Mouse (Mus musculus): ENCODE data around the gene Mcm3.
"Not testable (repeated sequence)": the region's sequence is repeated elsewhere in the genome, so short reads cannot be mapped to it uniquely, and the experiment has no call there.

Mcm3 gene

DNA sequence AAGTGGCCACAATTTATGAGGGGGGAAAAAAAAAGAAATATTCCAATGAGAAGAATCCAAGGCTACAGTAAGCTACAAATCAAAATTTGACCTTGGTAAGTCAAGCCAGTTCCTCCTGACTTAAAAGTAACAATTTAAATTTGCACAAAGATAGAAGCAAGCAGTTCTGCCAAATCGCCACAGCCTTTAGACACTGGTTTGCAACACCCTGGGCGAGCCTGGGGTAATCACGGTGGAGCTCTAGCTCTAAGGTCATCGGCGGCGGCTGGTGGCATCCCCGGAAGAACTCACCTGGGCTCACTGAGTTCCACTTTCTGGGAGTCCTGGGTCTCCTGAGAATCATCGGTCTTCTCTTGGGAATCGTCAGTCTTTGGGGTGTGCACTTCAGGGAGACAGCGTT lies 15.6 kb downstream of the Mcm3 start:
- DNase-seq (ENCODE audit: low read depth, low spot score): no peak

DNA sequence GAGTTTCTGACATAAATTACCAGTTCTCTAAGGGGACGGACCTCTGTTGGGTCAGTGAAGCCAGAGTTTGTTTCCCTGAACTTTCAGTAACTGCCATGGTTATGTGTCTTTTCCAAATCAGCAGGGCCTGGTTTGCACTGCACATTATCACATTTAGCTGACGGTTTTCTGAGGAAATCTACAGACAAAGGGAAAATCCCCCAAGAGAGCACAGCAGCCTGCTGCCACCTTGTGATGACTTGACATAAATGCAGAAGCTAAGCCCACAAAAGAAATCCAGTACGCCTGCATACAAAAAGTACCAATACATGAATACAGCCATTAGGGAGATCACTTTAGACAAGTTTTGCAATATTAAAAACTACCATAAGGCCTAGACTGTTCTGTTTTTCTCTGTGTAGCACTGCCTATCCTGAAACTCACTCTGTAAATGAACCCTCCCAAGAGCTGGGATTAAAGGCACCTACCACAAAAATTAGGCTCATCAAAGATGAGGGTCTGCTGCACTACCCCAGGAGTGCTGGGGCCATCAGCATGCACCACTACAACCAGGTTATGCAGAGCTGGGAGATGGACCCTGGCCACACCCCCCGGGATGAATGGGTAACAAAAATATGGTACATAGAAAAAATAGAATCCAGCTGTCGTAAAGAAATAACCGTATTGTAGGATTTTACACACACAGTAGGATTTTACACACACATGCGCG lies 18.3 kb downstream of the Mcm3 start:
- no peak for DNase-seq (ENCODE audit: low read depth, low spot score)

DNA sequence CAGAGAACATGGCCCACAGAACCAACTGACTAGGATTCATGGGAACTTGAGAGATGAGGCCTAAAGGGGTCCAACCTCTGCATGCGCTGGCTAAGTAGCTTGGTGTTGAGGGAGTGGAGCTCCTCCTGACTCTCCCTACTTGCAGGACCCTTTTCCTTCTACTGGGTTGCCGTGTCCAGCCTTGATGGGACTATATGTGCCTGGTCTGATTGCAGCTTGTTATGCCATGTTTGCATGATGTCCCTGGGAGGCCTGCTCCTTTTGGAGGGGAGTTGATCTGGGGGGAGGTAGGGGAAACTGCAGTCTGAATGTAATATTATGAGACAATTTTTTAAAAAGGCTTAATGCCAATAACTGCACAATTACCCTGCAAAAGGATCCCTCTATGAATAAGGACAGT lies 18.8 kb downstream of the Mcm3 start:
- no peak for DNase-seq (ENCODE audit: low read depth, low spot score)

DNA sequence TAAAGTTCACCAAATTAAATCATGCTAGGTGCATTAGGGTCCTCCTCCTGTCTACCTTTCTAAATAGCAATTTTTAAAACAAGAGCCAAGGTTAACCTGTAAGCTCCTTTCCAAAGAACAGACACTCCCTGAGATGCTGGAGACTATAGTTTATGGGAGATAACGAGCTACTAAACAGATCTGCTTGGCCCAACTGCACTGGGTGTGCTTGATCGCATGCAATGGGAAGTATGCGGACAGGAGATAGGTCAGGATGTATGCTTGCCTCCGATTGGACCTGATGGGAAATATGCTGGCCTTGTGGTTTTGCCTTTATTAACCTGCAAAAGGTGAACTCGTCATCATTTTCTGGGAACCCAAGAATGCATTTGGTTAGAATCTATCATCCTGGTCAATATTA lies 24.9 kb downstream of the Mcm3 start:
- DNase-seq (ENCODE audit: low read depth, low spot score): no peak

DNA sequence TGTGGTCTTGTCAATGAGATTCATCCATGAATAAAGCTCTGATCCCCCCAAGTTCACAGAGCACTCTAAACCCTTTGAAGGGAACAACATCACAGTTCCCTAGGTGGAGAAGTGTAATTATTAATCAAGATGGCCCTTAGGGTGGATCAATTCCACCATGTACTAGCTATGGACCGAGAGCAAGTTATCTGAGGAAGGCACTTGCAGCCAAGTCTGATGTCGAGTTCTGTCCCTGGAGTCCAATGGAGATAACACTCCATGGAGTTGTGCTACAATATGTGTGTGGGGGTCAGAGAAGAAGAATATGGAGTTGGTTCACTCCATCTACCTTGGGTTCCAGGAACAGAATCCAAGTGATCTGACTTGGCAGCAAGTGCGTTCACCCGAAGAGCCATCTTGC lies 25.4 kb downstream of the Mcm3 start:
- DNase-seq (ENCODE audit: low read depth, low spot score): no peak

DNA sequence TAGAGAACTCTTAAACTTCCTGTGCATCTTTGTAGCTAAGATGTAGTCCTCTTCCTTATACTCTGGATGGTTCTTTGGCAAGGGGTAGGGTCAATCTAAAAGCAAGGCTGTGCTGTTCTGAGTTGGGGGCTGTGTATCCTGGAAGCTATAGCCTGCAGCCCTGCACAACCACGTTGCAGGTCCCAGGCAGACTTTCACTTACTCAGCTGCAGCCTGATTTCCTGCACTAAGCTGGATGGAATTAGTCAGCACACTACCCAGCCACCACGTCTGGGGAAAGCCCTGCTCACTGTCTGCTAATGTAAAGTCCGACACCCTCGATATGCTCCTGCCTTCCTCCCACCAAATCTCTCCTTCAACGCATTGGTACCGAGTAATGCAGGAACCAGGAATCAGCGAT lies 28.7 kb downstream of the Mcm3 start:
- DNase-seq (ENCODE audit: low read depth, low spot score): no peak

DNA sequence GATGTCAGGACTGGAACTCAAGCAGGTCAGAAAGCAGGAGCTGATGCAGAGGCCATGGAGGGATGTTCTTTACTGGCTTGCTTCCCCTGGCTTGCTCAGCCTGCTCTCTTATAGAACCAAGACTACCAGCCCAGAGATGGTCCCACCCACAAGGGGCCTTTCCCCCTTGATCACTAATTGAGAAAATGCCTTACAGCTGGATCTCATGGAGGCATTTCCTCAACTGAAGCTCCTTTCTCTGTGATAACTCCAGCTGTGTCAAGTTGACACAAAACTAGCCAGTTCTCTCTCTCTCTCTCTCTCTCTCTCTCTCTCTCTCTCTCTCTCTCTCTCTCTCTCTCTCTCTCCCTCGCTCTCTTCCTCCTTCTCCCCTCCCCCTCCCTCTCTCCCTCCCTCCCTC lies 29.6 kb downstream of the Mcm3 start, which contains the start of gene Il17f:
Gene Il17f, minus strand, starts transcription at position 101 of the 400 bp plus-strand sequence.
- DNase-seq (ENCODE audit: low read depth, low spot score): not testable (repeated sequence)

DNA sequence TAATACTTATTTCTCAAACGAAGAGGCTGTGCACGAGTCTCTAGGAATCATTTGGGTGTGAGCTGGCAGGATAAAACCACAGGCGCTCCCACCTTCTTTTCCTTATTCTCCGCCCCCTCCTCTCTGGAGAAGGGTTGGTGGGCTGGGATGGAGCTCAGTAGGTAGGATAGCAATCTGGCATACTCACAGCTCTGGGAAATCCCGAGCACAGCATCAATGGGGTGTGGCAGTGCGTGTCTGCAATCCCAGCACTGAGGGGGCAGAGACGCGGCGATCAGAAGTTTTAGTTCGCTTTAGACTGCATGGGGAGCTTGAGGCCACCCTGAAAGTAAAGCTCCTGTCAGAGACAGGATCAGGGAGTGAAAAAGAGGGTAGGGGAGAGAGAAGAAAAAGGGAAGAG lies 31.7 kb downstream of the Mcm3 start:
- no peak for DNase-seq (ENCODE audit: low read depth, low spot score)

DNA sequence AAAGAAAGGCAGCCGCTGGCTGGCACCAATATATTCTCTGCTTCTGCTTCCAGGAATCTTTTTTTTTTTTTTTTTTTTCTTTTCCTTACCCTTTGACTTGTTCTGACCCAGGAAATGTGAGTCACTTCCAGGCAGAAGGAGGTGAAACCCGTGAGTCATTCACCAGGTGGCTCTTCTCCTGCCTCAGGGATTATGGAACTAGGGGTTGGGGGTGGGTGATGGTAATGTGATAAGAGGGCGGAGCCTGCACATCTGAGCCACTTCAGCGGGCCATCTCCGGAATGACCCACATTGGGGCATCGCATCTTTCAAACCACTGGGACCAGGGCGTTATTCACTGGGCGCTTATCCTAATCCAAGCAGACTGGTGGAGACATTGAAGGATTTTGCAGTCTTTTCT lies 33.1 kb downstream of the Mcm3 start:
- no peak for DNase-seq (ENCODE audit: low read depth, low spot score)

DNA sequence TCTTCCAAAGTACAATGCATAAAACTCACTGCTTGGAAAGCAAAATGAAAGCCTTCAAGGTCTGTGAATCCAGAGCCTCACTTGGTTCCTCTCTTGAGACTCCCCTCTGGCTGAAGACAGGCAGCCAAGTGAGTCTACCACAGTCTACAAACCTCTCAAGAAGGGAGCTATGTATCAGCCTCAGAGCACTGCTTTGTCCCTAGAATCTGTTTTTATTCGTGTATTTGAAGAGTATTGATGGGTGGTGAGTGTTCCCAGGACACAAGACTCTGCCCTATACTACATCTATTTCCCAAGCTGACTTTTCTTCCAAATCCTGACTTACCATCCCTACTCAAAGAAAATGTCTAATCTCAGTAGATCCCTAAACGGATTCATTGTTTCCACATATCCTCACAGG lies 41.7 kb downstream of the Mcm3 start:
- DNase-seq (ENCODE audit: low read depth, low spot score): no peak

DNA sequence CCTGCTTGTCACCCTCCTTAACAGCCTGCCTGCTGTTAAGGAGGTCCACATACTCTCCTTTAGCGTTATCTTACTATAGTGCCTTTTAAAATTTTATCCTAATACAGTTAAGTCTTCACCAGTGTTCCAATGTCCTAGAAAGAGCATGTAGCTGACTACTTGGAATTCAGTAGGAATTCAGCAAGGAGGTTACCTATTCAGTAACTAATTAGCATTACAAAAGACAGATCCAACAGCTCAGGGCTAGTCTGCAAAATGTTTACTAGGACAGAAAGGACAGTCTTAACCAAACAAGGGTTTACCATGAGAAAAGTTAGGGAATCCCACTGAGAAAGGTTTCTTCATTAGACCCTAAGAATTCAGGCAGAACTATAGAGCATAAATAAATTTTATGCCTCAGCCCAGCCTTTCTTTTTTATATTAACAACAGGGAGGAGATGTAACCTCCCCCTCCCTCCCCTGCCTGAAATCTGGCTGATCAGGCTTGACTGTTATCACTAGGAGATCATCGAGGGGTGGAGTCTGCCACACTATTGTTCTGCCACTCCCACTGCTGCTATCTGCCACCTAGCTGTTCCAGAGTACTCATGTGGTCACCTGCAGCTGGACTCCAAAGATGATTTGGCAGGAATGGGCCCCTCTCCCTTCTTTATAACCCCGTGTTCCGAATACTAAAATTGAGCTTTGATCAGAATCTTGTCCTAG lies 45.9 kb downstream of the Mcm3 start:
- DNase-seq (ENCODE audit: low read depth, low spot score): not testable (repeated sequence)

DNA sequence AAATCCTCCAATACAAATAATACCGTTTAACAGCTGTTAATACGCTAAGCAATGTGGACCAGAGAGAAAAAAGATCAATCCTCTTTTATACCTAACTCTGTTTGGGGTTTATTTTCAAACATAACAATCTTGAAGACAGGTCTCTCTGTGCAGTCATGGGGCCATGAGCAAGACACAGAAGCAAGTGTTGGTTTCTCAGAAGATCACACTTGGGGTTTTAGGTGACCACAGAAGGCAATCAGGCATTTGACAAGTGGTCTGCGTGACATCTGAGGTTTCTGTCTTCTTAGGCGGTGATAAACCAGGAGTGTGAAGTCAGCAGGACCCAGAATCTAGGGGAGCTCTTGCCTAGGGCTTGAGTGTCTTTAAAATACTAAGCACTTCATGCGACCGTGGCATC lies 53.6 kb downstream of the Mcm3 start:
- no peak for DNase-seq (ENCODE audit: low read depth, low spot score)

DNA sequence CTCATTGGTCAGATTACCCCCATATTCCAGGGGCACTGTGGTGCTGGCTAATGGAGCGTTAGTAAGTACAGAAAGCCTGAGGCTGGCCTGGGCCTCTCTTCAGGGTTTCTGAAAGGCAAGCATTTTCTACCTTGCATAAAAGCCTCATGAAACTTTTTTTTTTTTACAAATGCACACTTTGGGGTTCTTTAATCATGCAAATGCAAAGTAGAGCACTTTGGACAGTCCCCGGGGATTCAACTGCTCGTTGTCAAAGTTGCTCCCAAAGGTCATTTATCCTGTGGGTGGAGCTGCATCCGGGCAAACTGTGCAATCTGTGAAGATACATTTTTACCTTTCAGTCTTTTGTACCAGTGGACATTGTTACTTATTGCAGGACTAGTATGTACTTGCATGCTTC lies 58.7 kb downstream of the Mcm3 start:
- DNase-seq (ENCODE audit: low read depth, low spot score): no peak

DNA sequence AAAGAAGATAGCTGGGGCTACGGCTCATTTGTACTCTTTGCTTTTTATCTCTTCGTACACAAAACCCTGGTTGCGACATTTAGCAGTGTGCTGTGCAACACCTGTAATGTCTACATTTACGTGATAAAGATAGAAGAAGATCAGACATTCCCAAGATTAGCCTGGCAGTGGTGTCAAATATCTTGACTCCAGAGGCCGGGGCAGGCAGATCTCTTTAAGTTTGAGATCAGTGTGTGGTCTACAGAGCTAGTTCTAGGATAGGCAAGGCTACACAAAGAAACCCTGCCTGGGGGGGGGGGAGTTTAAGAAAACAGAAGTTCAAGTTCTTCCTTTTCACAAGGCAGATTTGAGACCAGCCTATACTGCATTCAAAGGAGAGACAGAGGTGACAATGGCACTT lies 59.8 kb downstream of the Mcm3 start:
- DNase-seq (ENCODE audit: low read depth, low spot score): no peak

DNA sequence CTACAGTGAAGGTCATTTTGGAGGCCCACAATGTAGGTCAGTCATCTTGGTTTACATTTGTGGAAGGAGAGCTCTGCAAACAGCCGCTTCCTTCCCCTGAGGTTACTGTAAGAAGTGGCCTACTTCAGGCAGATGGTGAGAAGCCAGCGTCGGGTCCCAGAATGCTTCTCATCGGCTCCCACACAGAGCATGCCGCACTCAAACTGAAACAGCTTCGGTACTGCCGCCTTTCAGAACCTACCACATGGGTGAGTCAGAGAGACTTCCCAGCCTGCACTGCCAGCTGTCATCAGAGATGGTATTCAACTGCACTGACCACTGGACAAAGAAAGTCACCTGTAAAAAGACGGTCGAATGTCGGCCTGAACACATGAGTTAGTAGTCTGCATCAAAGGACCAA lies 60.3 kb downstream of the Mcm3 start:
- DNase-seq (ENCODE audit: low read depth, low spot score): no peak

DNA sequence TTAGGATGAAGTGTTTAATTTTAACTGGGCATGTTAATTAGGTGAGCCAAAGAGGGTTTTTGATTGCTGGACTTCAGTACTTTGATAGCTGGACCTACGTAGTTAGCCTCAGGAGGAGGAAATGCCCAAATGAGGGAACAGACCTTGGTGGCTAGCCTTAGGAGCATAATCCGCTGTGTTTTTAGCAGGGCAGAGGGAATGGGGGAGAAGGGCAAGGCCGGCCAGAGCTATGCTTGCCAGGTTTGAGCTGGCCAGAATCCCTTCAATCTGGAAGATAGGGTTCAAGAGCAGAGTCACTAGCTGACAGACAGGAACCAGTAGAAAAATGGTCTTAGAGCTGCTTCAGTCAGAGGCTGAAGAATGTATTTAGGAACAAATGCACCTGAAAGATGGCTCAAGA lies 62.5 kb downstream of the Mcm3 start:
- no peak for DNase-seq (ENCODE audit: low read depth, low spot score)

DNA sequence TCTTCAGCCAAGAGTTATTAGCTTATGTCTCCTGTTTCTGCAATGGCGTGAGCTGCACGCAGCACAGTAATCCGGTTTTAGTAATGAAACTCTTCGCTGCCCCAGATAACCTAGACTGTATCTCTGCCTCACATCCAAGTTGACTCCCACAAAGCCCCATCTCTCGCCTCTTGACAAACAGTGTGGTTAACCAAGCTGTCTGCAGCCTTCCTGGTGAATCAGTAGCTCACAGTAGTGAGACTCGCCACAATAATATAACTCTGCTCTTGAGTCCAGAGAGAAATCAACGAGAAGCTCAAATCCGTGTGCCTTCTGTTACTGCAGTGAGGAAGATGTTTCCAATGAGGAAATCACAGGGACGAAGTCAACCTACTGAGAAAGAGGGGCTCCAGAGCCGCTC lies 65.7 kb downstream of the Mcm3 start:
- DNase-seq (ENCODE audit: low read depth, low spot score): no peak
